Mouse (Mus musculus): ENCODE results near the gene Syndig1.

- TF ChIP-seq CTCF (IDR thresholded peaks at IDR 0.05; ENCODE audit: low read depth): no peak
- no peak for TF ChIP-seq EP300 (IDR thresholded peaks at IDR 0.05; ENCODE audit: low read depth)
These were observed 48.9 kb downstream of the Syndig1 start for GRCm38 (mm10) chr2:149877954-149878353.
